Mouse (Mus musculus) forelimb bud, embryonic 11.5 days (tissue): ENCODE results near the gene Sgca.
A peak's percentile ranks its signal among the peaks of the same experiment; 100 is the strongest.

Experiments
- DNase-seq: peaks from one replicate; pipeline ENCODE4 v3.0.0-alpha.2; 2012; ENCODE audit warnings: low read depth, low spot score

Gene Sgca

GRCm38 (mm10) chr11:94943054-94943453, 33.1 kb downstream of the Sgca start:
- DNase-seq, result no peak

- no peak for DNase-seq
Measured at GRCm38 (mm10) chr11:94942282-94943023, 33.7 kb downstream of the Sgca start.

GRCm38 (mm10) chr11:94941776-94942175, 34.4 kb downstream of the Sgca start:
- DNase-seq, result no peak

GRCm38 (mm10) chr11:94941121-94941520, 35.0 kb downstream of the Sgca start:
- no peak for DNase-seq

- DNase-seq, result peak; percentile 63
Measured at GRCm38 (mm10) chr11:94939280-94939679, 36.8 kb downstream of the Sgca start.

GRCm38 (mm10) chr11:94938296-94938695, 37.8 kb downstream of the Sgca start:
- DNase-seq, result no peak

- DNase-seq, result no peak
Measured at GRCm38 (mm10) chr11:94937787-94938186, 38.3 kb downstream of the Sgca start.

GRCm38 (mm10) chr11:94937335-94937781, 38.8 kb downstream of the Sgca start:
- DNase-seq, result no peak

GRCm38 (mm10) chr11:94936851-94937295, 39.3 kb downstream of the Sgca start:
- peak; percentile 95 for DNase-seq

- no peak for DNase-seq
Measured at GRCm38 (mm10) chr11:94936045-94936444, 40.1 kb downstream of the Sgca start, which contains the start of gene Col1a1. Gene Col1a1 (plus strand): TSS chr11:94936224.

GRCm38 (mm10) chr11:94934526-94934925, 41.6 kb downstream of the Sgca start:
- DNase-seq, result no peak

- peak; percentile 48 for DNase-seq
Measured at GRCm38 (mm10) chr11:94933584-94933983, 42.5 kb downstream of the Sgca start.

- DNase-seq, result no peak
Measured at GRCm38 (mm10) chr11:94930151-94930550, 46.0 kb downstream of the Sgca start.

GRCm38 (mm10) chr11:94929599-94929998, 46.5 kb downstream of the Sgca start:
- DNase-seq, result no peak

GRCm38 (mm10) chr11:94928820-94929219, 47.3 kb downstream of the Sgca start:
- peak; percentile 94 for DNase-seq

- DNase-seq, result no peak
Measured at GRCm38 (mm10) chr11:94927771-94928291, 48.3 kb downstream of the Sgca start.

GRCm38 (mm10) chr11:94926431-94926830, 49.7 kb downstream of the Sgca start:
- no peak for DNase-seq

GRCm38 (mm10) chr11:94924977-94925376, 51.1 kb downstream of the Sgca start:
- no peak for DNase-seq

- no peak for DNase-seq
Measured at GRCm38 (mm10) chr11:94920996-94921401, 55.1 kb downstream of the Sgca start.

- DNase-seq, result no peak
Measured at GRCm38 (mm10) chr11:94917717-94918116, 58.4 kb downstream of the Sgca start.

- DNase-seq, result no peak
Measured at GRCm38 (mm10) chr11:94916477-94916876, 59.6 kb downstream of the Sgca start.

- no peak for DNase-seq
Measured at GRCm38 (mm10) chr11:94915675-94916403, 60.3 kb downstream of the Sgca start.
